Mouse (Mus musculus) kidney, adult 2 months (tissue): ENCODE results near the gene Adam29.

Experiments
- CTCF ChIP-seq: fragments of 200-500 bp; conservative IDR thresholded peaks from 2 replicates; pipeline ENCODE4 v1.5.1; 2011; ENCODE audit warnings: low read depth, mild to moderate bottlenecking, control low read depth, low read length, moderate library complexity, mixed read lengths; ENCODE audit not compliant: insufficient read depth, insufficient read length
- POLR2A ChIP-seq: fragments of 200-500 bp; IDR thresholded peaks from one replicate; pipeline ENCODE4 v1.6.1; 2011; ENCODE audit warnings: low read depth, low read length, control low read depth

DNA sequence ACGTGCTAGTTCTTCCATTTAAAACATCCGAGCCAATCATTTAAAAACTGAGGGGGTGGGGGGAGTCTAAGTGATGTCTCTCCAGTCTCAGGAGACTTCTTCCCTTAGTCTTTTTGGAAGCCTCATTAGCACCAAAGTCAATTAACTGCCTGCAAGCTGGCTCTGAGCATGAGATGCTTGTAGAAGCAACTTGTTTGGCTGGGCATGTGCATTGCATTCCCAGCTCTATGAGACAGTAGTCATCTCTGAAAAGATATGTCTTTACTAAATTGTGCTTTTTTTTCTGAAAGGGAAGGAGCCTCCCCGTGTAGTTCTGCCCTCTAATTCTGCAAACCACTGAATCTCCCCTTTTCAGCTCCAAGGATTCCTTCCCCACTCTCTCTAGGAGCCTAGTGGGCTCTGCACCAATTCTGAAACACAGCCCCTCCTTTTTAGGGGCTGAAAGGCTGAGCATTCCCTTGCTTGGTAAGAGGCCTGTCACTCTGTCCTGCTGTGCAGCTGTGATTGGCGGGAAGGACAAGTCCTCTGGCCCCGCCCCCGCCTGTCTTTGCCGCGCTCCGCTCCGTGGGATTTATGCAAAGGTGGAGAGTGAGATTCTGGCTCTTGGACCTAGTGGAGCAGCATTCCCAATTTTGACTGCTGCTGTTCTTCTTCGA lies 33.2 kb upstream of the Adam29 start, which contains the start of gene Glra3:
- TF ChIP-seq POLR2A, result no peak
- TF ChIP-seq CTCF, result no peak
